Mouse (Mus musculus): Measurements from ENCODE around the gene Tusc2. TPM values are rescaled to one million over a fixed set of nuclear protein-coding genes. Genes with fewer than 3 reads are reported as not detected.
A peak's percentile ranks its signal among the peaks of the same experiment; 100 is the strongest.

The Tusc2 gene
- polyA plus RNA-seq, 1 experiment = 97.6 TPM

DNA sequence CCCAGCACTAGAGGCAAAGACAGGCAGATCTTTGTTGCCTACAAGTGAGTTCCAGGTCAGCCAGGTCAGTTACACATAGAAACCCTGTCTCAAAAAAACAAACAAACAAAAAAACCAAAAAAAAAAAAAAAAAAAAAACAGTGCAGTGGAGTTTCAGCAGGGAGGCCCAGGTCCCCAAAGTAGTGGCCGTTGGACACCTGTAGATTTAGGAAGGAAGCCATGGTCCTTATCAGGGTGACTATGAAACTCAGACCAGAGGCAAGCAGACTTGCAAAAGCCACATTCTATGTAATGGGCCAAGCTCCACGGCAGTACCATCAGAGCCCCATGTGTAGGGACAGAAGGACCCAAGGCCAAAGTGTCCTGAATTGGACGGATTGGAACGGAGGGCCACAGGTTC, 18.5 kb downstream of the Tusc2 start:
- no peak for DNase-seq (ENCODE audit: low read depth)
- TF ChIP-seq CTCF (IDR thresholded peaks at IDR 0.05; ENCODE audit: borderline replicate concordance, extremely low read depth, insufficient read depth, insufficient read length) (no peak), POLR2A (IDR thresholded peaks at IDR 0.05; ENCODE audit: borderline replicate concordance, extremely low read depth, insufficient read depth, insufficient read length, poor library complexity, severe bottlenecking) (no peak)

DNA sequence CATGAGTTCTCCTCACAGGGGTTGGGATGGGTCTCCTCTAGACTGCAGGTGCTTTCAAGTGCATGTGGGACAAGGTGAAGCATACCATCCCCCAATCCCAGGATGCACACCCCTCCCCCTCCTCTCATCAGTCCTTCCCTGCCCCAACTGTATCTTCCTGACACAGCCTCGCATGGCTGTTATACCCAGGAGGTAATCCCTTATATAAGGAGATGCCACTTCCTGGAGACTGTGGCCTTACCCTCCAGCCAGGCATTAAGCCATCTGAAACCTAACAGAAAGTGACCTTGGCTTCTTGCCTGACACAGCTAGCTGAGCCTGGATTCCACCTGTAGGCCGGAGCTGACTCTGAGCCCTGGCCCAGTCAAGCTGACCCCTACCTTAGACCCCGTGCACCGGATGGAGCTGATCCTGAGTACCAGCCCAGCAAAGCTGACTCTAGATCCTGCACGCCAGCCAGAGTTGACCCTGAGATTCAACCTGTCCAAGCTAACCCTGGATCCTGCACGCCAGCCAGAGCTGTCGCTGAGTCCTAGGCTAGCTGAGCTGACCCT, 19.5 kb downstream of the Tusc2 start:
- TF ChIP-seq POLR2A (IDR thresholded peaks at IDR 0.05; ENCODE audit: borderline replicate concordance, extremely low read depth, insufficient read depth, insufficient read length, poor library complexity, severe bottlenecking) = no peak
- no peak for TF ChIP-seq CTCF (IDR thresholded peaks at IDR 0.05; ENCODE audit: borderline replicate concordance, extremely low read depth, insufficient read depth, insufficient read length)
- DNase-seq (ENCODE audit: low read depth) = no peak

DNA sequence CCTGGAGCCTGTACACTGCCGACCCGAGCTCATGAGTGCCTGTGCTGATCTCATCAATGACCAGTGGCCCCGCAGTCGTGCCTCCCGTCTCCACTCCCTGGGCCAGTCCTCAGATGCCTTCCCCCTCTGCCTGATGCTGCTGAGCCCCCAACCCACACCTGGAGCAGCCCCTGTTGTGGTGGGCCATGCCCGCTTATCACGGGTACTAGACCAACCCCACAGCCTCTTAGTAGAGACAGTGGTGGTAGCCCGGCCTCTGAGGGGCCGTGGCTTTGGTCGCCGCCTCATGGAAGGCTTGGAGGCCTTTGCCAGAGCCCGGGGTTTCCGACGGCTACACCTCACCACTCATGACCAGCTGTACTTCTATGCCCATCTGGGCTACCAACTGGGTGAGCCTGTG, 20.1 kb downstream of the Tusc2 start:
- no peak for TF ChIP-seq POLR2A (IDR thresholded peaks at IDR 0.05; ENCODE audit: borderline replicate concordance, extremely low read depth, insufficient read depth, insufficient read length, poor library complexity, severe bottlenecking)
- no peak for DNase-seq (ENCODE audit: low read depth)

DNA sequence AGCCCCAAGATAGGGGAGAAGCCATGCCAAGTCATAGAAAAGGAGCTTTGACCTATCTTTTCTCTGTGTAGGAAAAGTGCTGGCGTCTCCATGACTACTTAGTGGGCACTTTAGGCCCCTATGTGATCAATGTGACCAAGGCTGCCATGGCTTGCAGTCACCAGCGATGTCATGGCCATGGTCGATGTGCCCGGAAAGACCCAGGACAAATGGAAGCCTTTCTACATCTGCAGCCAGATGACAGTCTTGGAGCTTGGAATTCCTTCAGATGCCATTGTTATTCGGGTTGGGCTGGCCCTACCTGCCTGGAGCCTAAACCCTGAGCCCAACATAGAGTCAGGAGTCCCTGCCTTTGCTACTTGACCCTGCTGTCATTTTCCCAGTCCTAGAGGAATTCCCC, 23.4 kb downstream of the Tusc2 start:
- DNase-seq (ENCODE audit: low read depth) = no peak
- no peak for TF ChIP-seq CTCF (IDR thresholded peaks at IDR 0.05; ENCODE audit: borderline replicate concordance, extremely low read depth, insufficient read depth, insufficient read length)

DNA sequence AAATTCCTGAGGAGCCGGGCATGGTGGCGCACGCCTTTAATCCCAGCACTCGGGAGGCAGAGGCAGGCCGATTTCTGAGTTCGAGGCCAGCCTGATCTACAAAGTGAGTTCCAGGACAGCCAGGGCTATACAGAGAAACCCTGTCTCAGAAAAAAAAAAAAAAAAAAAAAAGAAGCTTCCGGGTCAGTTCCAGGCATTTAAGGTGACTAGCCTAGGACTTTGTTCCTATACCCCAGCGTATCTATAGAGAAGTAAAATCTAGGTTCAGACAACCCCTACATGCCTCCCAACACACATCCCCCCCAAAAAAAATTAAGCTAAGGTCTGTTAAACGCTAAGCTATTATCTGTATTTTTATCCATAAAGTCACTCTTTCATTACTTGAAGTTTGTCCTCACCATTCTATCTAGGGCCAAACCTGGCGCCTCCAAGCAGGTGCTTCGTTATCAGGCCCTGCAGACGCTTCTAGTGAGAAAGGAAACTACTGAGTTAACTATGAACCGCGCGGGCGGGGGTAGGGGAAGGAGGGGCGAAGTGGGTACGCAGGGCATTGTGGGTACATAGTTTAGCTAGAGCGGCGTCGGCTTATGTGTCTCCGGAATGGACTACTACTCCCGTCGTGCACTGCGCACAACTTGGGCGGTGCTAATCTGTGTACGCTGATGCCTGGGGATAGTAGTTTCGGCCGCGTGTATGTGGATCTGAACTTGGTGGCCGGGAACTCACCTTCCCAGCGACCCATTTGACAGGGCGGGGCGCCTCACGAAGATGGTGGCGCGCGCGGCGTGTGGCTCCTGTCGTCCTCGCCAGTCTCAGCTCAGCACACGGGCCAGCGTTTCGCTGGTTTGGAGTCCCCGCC, 24.1 kb downstream of the Tusc2 start, which contains the start of gene Ifrd2:
Ifrd2 (plus strand) TSS at position 669 of the 859 bp plus-strand sequence.
- peak; percentile 100 for DNase-seq (ENCODE audit: low read depth)
- TF ChIP-seq CTCF (IDR thresholded peaks at IDR 0.05; ENCODE audit: borderline replicate concordance, extremely low read depth, insufficient read depth, insufficient read length) (no peak), POLR2A (IDR thresholded peaks at IDR 0.05; ENCODE audit: borderline replicate concordance, extremely low read depth, insufficient read depth, insufficient read length, poor library complexity, severe bottlenecking) (peak; percentile 59; the same call in 1 of the 2 replicates)

DNA sequence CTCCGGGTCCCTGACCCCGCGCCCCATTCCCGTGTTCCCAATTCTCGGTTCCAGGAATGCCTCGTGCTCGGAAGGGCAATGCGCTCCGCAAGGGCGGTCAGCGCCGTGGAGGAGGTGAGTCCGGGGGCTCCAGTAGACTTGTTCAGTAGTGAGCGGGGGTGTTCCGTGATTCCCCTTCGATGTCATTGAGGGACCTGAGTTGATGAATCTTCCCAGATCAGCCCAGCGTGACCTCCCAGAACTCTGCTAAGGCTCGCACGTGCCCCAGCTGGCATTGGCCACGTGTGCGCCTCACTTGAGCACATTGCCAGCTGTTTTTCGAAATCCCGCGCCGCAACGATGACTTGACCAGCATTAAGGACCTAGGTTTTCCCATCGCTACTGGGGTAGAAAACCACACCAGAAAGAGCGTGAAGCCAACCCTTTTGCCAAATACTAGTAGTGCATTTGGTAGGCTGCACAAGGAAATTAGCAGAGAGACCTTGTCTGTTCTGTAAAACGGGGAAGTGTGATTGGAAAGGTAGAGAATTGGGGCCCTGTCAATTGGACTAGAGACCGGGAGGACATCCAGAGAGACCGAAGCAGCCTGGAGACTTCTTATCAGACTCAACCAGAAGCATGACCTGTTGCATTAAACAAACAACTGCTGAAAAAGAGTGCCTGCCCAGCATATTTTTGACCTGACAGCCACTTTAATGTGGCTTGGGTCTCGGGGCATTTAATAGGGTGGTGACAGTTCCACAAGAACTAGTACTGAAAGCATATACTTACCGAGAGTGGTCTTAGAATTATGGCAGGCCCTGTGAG, 25.0 kb downstream of the Tusc2 start:
- DNase-seq (ENCODE audit: low read depth) = peak; percentile 56
- TF ChIP-seq CTCF (IDR thresholded peaks at IDR 0.05; ENCODE audit: borderline replicate concordance, extremely low read depth, insufficient read depth, insufficient read length) (no peak), POLR2A (IDR thresholded peaks at IDR 0.05; ENCODE audit: borderline replicate concordance, extremely low read depth, insufficient read depth, insufficient read length, poor library complexity, severe bottlenecking) (no peak)

DNA sequence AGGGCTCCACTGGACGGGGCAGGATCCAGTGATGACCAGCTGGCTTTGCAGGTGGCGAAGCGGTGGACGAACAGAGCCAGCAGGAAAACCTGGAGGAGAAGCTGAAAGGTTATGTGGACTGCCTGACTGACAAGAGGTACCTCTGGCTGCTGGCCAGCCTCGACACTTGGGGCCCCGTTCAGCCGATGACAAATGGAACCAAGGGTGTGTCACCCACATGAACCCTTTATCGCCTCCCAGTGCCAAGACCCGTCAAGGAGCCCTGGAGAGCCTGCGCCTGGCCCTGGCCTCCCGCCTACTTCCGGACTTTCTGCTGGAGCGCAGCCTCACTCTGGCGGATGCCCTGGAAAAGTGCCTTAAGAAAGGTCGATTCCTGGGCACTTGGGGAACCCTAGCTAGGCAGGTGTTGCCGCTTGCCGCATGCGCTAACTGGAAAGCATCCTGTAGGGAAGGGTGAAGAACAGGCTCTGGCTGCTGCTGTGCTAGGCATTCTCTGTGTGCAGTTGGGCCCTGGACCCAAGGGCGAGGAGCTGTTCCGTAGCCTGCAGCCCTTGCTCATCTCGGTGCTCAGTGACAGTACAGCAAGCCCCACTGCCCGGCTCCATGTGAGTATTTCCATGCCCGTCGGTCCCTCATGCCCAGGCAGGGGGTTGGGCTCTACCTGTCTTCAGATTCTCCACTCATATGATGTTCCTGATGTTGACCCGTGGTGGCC, 27.2 kb downstream of the Tusc2 start:
- TF ChIP-seq CTCF (IDR thresholded peaks at IDR 0.05; ENCODE audit: borderline replicate concordance, extremely low read depth, insufficient read depth, insufficient read length) (no peak), POLR2A (IDR thresholded peaks at IDR 0.05; ENCODE audit: borderline replicate concordance, extremely low read depth, insufficient read depth, insufficient read length, poor library complexity, severe bottlenecking) (no peak)
- no peak for DNase-seq (ENCODE audit: low read depth)

DNA sequence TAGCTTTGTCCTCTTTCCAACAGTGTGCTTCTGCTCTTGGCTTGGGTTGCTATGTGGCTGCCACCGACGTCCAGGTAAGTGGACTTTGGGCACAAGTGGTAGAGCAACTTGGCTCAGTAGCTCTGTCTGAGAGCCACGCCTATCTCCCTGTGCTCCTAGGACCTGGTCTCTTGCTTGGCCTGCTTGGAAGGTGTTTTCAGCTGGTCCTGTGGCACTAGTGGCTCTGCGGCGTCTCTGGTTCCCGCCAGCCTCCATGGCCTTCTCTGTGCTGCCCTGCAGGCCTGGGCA, 27.7 kb downstream of the Tusc2 start:
- DNase-seq (ENCODE audit: low read depth) = no peak
- TF ChIP-seq POLR2A (IDR thresholded peaks at IDR 0.05; ENCODE audit: borderline replicate concordance, extremely low read depth, insufficient read depth, insufficient read length, poor library complexity, severe bottlenecking) (no peak), CTCF (IDR thresholded peaks at IDR 0.05; ENCODE audit: borderline replicate concordance, extremely low read depth, insufficient read depth, insufficient read length) (no peak)

DNA sequence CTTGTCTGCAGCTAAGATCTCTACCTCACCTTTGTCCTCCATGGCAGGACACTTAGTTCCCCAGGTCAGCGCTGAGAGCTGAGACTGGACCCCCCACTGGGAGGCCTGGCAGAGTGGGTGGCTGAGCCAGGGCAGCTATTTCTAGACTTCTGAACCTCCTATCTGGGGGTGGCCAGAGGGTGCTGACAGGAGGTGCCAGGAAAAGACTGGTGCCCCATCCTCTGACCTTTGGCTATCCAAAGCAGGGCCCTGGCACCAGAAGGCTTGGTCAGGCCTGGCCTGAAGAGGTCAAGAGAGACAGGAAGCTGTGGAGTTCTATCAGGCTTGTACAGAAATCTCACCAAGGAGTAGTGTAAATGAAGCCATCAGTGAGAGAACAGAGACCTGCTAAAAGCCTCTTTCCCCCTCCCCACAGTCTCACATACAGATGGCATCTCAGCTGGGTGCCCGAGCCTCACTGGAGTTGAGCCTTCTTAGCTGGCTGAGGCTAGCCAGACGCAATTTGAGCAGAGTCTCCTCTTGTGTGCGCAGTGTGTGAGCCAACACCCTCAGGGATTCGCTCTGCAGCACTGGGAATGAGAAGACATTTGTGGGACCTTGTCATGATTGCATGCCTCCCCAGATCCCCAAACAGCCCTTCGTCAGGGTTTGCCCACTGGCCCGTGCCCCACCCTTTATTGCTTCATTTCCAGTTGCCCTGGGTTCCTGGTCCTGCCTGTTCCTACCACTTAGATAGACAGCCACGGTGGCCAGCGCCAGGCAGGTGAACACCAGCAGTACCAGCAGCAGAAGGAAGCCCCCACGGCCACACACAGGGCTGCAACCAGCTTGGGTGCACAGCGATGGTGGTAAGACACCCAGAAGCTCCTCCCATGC, 30.3 kb downstream of the Tusc2 start:
- TF ChIP-seq CTCF (IDR thresholded peaks at IDR 0.05; ENCODE audit: borderline replicate concordance, extremely low read depth, insufficient read depth, insufficient read length) (no peak), POLR2A (IDR thresholded peaks at IDR 0.05; ENCODE audit: borderline replicate concordance, extremely low read depth, insufficient read depth, insufficient read length, poor library complexity, severe bottlenecking) (no peak)
- peak; percentile 56 for DNase-seq (ENCODE audit: low read depth)

DNA sequence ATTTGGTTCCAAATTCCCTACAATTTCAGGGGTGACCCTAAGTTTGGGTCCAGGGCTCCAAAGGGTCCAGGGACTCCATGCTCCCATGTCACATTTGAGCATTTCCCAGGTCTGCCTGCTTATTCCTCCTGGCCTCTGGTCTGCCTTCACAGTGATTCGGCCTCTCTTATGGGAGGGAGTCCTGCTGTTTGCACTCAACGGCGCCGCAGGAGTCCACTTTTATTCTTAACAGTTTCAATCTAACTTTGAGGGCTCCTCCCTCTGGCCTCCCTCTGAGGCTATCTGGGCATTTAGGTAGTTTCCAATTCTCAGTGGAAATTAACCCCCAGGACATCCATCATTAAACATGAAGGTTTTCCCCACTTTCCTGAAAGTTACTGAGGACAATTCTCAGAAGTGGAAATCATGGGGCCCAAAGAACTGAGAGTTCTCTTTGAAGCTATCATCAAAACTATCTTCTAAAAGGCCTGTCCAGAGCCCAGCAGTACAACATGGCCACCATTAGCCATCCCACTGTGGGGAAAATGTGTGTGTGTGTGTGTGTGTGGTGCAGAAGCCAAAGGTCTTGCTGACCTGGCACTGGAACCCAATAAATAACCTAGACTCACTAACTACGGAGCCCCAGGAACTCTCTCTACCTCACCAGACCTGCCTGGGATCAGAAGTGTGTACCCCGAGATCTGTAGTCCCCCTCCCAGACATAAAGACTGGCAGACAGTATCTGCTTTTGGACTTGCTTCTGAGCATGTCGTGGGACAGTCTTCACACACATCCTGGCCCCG, 31.4 kb downstream of the Tusc2 start:
- DNase-seq (ENCODE audit: low read depth) = no peak
- TF ChIP-seq POLR2A (IDR thresholded peaks at IDR 0.05; ENCODE audit: borderline replicate concordance, extremely low read depth, insufficient read depth, insufficient read length, poor library complexity, severe bottlenecking) = no peak
- TF ChIP-seq CTCF (IDR thresholded peaks at IDR 0.05; ENCODE audit: borderline replicate concordance, extremely low read depth, insufficient read depth, insufficient read length) = no peak

Data from brain, embryonic 14.5 days (tissue).